Mouse (Mus musculus): ENCODE results near the gene Pole3.
"Not testable (repeated sequence)": the region's sequence is repeated elsewhere in the genome, so short reads cannot be mapped to it uniquely, and the experiment has no call there.

The Pole3 gene

DNA sequence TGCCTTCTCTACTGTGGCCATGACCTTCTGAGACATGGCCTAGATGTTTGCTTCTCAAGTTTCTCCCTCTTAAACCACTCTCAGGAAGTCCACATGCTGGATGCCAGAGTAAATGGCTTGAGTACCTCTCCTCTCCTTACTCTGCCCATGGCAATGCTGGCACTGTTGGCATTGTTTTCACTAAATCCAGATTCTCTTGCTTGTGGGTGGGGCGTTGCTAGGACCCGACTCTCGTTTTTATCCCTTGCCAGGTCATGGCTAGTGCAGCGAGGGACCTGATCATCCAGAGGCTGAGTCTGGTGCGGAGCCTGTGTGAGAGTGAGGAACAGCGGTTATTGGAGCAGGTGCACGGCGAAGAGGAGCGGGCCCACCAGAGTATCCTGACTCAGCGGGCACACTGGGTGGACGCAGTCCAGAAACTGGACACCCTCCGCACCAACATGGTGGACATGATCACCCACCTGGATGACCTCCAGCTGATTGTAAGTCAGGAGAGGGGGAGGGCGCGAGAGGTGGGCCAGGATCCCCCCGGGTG is 38.6 kb downstream of the Pole3 start:
- no peak for DNase-seq

GRCm38 (mm10) chr4:62485450-62486161 is 39.3 kb downstream of the Pole3 start:
- DNase-seq = no peak

DNA sequence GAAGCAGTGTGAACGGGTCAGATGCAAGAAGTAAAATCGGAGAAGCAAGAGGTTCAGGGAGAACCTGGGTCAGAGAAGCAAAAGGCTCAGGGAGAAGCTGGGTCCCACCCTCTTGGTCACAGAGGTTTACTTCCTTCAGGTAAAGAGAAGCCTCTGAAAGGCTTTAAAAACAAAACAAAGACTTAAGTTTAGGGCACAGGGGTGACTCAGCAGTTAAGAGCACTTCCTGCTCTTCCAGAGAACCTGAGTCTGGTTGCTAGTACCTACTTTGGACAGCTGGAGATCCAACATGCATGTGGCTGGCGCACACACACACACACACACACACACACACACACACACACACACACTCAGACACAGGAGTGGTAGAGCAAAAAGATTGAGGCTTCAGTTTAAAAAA is 39.9 kb downstream of the Pole3 start:
- no peak for DNase-seq

DNA sequence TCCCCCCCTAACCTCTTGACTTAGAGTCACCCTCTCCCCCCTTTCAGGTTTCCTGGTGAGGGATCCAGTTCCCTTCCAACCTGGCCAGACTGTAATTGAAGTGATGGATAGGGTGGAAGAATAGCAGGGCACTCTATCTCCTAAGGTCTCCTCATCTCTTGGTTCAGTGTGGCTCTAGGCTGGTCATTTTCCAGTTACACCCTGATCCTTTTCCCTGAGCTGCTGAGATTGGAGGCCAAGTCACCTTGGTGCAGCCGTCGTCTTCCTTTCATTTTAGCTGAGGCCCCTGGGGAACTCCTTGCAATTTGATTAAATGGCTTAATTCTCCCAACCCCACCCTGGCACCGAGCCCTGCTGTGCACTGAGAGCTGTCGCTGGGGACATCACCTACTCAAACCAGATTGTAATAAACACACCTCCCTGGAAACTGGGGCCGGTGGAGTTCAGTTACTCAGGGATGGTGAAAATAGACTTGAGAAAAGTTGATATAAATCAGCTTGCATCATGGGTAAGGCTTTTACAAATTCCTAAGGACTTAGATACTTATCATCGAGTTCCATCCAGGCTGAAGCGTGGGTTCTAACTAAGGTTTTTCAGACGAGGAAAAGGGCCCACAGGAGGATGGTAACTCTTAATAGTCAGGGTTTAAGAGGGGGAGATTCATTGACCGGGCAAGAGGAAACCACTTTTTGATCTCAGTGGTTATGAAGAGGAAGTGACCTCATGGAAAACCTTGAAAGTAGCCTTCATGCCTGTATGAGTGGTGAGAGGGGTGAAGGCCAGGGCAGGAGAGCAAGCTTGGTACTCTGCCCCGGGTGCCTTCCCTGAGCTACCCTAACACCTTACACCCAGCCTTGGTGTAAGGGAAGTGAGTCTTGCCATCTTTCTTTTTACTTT is 43.9 kb downstream of the Pole3 start:
- no peak for DNase-seq

GRCm38 (mm10) chr4:62479937-62480708 is 44.7 kb downstream of the Pole3 start, which contains the start of gene Bspry:
Gene Bspry, plus strand, starts transcription at chr4:62480053.
- peak; percentile 47 for DNase-seq

DNA sequence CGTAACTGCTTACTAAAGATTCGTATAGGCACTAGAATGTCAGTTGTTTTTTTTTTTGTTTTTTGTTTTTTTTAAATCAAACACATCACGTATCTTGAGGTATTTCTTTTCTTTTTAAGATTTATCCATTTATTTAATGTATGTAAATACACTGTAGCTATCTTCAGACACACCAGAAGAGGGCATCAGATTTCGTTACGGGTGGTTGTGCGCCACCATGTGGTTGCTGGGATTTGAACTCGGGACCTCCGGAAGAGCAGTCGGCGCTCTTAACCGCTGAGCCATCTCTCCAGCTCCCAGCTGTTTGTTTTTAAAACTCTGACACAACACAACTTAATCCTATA is 45.3 kb downstream of the Pole3 start:
- not testable (repeated sequence) for DNase-seq

DNA sequence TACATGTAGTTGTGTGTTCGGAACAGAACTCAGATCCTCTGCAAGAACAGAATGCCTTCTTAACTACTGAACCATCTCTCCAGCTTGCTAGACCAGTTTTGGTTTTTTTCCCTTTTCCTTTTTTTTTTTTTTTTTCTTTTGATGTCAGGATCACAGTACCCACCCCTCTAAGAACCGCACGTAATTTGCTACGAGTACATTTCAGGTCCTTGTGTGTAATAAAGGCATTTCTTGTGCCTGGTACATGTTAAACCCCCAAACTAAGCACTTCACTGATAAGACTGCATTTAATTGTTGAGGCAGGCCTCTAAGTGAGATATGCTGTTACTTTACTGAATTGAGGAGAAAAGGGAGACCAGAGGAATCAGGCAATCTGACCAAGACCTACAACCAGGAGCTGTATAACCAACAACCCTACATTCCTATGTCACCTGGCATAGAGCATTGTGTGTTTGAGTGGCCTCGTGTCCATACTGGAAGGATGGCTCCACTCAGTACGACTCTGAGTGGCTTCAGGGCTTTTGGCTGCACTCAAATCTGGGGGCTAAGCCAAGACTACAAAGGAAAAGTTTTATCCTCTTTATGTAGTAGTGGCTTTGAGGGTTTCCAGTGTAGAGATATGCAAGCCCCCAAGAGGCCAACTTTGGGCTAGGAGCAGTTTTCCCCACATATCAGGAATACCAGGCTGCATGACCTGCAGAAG is 47.2 kb downstream of the Pole3 start:
- DNase-seq = no peak

DNA sequence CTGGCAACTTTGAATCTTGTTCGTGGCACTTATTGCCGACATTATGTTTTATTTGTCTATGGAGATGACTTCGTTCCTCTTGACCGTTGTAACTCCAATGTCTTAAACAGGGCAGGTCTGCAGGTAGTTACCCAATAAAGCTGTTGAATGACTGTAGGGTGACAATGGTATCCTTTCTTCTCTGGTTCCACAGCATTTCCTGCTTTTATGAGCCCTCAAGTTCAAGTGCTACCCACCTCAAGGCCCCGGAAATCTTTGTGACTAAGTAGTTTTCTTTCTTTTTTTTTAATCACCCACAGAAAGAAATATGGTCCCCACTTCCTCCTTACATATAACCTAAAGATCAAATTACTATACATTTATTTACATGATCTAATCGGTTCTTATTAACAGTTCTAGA is 49.1 kb downstream of the Pole3 start:
- no peak for DNase-seq

DNA sequence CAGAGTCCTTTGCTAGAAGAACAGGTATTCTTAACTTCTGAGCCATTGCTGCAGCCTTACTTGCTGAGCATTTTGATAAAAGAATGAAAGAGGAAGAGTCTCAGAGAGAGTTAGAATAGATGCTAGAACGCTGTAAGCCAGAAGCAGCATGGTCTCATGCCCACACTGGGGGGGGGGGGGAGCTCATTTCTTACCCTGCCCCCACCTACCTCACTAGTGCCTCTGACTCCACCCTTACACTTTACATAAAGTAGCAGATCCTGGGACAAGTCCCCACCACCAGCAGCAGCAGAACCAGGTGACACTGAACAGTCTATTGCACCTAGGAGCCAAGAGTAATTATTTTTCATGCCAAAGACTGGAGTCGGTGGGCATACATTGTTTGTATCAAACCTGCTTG is 49.7 kb downstream of the Pole3 start:
- DNase-seq = no peak

Measured in embryo, embryonic 11 days (tissue).